Mouse (Mus musculus) ovary, postnatal 10 days (tissue): Measurements from ENCODE around the gene Pak6.

ENCODE experiments used
- DNase-seq: peaks from one replicate; pipeline ENCODE4 v3.0.0; 2022; ENCODE audit warnings: low spot score

The Pak6 gene

DNA sequence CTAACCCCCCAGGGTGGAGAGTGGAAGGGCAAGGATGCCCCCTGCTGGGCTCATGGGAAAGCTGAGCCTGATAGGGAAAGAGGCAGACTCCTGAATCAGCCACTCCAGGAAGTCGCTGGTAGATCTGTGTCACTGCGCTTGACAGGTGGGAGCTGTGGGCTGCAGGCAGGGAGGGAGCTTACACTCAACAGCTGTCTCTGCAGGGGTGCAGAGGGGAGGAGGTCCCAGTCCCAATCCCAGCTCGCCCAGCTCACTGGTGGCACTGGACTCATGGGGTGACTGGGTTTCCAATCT lies 67.5 kb downstream of the Pak6 start:
- DNase-seq: peak; percentile 40

DNA sequence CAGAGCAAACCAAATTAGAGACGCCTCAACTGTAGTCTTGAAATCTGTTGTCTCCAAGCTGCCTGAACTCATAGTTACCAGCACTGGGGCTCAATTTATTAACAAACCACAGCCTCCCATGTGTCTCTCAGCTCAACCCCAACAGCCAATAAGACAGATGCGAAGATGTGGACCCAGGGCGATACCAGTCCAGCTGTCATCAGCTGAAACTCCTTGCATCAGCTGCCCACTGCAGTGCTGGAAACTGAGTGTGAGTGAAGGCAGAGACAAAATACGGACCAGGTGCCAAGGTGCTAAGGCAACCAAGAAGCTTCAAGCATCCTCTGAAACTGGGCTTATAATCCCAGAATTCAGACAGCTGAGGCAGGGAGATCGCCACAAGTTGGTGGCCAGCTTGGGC lies 68.9 kb downstream of the Pak6 start:
- DNase-seq: no peak

DNA sequence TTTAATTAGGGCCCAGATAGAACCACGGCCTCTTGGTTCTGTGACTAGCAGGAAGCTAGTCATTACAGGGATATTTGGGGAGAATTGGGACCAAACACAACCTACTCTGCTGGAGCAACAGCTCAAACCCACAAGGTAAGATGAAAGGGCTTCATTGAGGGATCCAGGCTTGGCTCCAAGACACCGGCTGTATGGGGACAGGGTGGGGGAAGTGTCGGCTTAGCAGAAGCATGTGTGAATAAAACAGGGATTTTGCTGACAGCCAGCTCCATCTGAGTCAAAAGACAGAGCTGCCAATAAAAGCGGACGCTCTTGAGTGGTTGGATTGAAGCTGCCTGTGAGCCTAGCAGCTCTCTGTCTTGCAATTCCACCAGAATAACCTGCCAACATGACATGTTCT lies 70.2 kb downstream of the Pak6 start:
- DNase-seq: no peak

DNA sequence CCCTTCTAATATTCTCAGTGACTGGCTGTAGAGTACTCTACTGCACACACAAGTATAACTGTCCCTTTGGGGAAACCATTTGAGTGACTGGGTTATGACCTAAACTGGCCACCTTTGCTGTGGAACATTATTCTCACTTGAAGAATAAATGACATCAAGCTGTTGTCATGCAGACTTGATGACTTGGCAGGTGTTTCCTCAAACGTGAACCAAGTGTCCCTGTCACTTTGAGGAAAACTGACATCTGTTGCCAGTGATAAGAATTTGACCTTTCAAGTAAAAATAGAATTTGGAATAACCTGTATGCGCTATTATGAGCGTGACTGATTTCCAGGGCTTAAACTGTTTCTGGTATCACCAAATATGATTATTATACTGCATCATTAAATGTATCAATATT lies 77.2 kb downstream of the Pak6 start:
- no peak for DNase-seq

DNA sequence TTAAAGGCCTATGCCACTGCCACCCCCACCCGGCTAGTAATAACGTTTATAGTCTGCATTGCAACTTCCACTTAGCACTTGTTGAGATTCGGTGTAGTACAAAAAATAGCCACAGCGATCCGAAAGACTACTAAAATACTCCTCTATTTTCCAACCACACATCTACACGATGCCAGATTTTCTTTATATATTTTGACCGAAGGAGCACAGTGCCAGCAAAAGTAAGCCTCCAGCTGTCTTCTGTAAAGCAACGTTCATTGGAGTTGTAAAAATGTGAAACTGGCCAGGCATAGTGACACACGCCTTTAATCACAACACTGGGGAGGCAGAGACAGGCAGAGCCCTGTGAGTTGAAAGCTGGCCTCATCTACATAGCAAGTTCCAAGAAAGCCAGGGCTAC lies 78.1 kb downstream of the Pak6 start:
- DNase-seq: no peak

DNA sequence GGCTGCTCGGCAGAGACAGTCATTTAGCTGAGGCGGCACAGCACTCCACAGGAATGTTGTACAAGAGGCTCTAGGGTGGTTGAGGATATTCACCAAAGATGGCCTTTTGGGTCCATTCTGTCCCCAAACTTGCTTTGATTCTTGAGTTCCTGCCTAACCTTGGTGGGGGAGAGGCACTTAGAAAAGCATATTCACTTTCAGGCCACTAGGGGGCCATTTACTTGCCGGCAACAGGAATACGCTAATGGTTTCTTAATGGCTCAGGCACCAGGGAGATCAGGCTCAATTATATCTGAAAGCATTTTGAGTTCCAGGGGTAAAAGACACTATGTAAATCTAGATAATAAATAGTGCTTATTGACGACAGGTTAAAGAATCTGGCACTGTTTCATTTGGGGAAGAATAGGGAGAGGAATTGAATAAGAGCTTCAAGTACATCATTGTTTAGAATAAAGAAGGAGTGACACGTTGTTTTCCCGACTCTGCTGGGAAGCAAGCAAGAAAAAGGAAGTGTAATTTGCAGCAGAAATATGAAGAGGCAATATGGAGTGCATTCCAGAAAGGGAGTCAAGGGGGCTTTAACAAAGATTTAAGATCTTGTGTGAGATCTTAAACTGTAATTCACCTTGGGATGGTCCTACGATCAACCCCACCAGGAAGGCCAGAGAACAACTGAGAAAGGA lies 80.3 kb downstream of the Pak6 start:
- DNase-seq: no peak

DNA sequence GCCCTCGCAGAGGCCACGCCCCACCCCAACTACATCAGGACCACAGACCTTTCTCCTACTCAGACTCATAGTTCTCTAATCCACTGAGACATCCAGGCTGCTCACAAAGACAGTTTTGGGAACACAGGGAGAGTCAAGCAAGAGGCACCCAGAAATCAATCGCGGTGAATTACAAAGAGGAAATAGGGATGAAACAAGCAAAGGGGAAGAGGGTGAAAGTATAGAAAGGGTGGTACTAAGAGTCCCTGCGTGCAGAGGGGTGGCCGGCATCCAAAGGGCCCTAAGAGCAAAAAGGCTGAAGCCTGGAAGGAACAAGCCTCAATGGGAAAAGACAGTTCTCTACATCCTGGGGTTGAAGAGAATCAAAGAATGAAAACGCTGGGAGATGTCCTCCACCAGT lies 81.5 kb downstream of the Pak6 start:
- DNase-seq: no peak

DNA sequence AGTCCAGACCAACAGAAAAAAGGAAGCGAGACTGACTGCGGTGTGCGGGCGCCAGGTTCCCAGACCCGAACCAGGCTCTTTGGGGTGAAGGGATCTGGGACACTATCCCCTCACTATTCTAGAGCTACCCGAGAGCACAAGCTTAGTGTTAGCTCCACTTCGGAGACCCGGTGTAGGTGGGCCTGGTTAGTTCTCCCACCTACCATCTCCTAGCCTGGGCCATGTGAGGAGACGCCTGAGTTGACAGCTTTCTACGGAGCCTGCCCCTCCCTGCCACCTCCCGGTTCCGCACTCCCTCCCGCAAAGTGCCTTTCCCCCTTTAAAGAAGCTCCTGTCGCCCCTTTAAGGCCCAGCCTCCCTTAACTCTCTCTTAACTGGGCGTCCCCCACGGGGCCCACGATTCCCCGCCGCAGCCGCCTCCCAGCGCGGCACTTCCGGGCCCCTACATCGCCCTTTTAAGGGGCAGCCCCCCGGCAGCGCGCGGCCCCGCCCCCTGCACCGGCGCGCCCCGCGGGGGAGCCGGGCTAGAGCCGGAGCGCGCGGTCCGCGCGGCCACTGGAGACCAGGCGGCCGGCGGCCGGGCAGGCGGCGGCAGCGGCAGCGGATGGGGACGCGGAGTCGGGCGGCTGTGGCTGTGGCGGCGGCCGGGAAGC lies 82.3 kb downstream of the Pak6 start, which contains the start of gene Inafm2:
Inafm2 (plus strand) TSS at position 527 of the 653 bp plus-strand sequence.
- peak; percentile 66 for DNase-seq

DNA sequence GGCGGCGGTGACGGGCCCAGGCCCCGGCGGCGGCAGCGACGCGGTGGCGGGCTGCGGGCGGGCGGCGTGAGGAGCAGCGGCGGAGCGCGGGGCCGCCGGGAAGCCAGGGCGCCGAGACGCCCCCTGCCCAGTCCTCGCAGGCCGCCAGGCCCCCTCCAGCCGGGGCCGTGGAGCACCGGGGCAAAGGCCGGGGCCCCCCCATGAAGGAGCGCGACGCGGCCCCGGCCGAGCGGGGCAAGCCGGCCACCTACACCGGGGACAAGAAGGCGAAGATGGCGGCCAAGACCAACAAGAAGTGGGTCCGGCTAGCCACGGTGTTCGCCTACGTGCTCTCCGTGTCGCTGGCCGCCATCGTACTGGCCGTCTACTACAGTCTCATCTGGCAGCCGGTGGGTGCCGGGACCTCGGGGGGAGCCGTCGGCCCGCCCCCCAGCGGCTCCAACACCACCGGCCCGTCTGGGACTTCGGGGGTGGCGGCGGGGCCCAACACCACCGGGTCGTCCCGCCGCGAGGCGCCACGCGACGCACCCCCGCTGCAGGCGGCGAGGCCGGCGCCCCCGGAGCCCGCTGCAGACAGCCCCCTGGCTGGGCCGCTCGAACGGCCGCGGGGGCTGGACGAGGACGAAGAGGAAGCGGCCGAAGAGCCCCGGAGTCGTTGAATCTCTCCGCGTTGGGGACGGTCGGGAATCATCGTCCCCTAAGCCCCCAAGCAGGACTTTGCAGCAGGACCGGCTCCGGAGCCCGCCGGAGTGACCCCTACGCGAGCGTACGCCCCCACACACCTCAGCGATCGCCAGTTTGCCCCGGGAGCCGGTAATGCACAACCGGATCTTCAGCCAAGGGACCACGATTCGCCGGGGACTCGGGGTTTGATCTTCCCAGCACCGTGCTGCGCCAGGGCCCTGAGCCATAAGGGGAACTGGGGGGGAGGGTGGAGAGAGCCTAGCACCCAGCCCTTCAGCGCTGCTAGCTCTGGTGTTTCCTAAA lies 83.1 kb downstream of the Pak6 start:
- DNase-seq: no peak

DNA sequence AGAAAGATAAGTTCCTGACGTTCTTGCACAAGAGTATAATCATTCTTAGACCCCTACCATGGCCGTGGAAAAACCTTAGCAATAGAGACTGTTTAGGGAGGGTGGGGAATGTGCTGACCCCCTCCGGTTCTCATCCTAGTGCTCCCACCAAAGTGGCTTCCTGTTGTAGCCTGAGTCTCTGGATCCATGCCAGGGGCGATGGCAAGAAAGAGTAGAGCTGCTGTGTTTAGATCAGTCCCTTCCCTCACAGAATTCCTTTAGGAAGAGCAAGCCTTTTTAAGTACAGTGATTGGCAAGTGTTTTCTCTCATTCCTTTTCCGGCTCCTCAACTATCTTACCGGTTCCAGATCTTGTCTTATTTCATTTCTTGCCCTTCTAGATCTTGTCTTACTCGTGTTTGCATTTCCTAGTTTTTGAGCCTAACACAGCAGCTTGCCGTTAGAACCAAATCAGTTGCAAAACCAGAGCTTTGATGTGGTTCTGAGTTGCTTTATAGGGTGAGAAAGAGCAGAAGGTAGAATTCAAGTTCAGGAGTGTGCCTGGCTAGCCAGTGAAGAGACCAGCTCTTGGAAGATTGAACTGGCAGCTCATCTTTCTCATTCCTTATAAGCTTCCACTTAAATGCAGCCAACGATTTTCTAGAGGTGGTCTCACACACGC lies 84.3 kb downstream of the Pak6 start:
- no peak for DNase-seq
